Mouse (Mus musculus): ENCODE data around the gene Akt2.

GRCm38 (mm10) chr7:27552931-27553513 lies 38.3 kb upstream of the Akt2 start, which contains the start of the genes Pld3 and 2310022A10Rik:
- TF ChIP-seq POLR2A (IDR thresholded peaks at IDR 0.05; ENCODE audit: insufficient read depth, low read depth, low read length) (peak; percentile 54; the same call in 1 of the 2 replicates), CTCF (IDR thresholded peaks at IDR 0.05; ENCODE audit: insufficient read depth, low read depth, low read length) (no peak)

Data from olfactory bulb, adult 2 months (tissue).